Mouse (Mus musculus): ENCODE data around the gene 3830403N18Rik. TPM values are rescaled to one million over a fixed set of nuclear protein-coding genes. Genes with fewer than 3 reads are reported as not detected.

Gene 3830403N18Rik
- polyA plus RNA-seq (2012) = 0.11 and 0.13 TPM in 2 replicates

GRCm38 (mm10) chrX:56136336-56136909 is at the start of gene 3830403N18Rik:
Gene 3830403N18Rik, plus strand, starts transcription at chrX:56136572.

Other genes with a start within 250 kb of the 3830403N18Rik start
- gene Gm773, start 76.3 kb downstream of the 3830403N18Rik start, polyA plus RNA-seq (2012) = not detected in 2 replicates
- gene Zfp449, start 209.8 kb downstream of the 3830403N18Rik start, polyA plus RNA-seq (2012) = 0.08 and 0.18 TPM in 2 replicates
- gene Smim10l2a, start 238.0 kb downstream of the 3830403N18Rik start, polyA plus RNA-seq (2012) = 0.48 and 0.96 TPM in 2 replicates

Data from megakaryocyte-erythroid progenitor cell, adult 5 weeks (primary cell).